Mouse (Mus musculus): ENCODE measurements at regions not wholly inside any gene's neighbourhood (a gene's known extent, or its start where the extent isn't known, plus 50 kb on each side); places are given as distances from the start of the nearest gene placed in this dataset.

DNA sequence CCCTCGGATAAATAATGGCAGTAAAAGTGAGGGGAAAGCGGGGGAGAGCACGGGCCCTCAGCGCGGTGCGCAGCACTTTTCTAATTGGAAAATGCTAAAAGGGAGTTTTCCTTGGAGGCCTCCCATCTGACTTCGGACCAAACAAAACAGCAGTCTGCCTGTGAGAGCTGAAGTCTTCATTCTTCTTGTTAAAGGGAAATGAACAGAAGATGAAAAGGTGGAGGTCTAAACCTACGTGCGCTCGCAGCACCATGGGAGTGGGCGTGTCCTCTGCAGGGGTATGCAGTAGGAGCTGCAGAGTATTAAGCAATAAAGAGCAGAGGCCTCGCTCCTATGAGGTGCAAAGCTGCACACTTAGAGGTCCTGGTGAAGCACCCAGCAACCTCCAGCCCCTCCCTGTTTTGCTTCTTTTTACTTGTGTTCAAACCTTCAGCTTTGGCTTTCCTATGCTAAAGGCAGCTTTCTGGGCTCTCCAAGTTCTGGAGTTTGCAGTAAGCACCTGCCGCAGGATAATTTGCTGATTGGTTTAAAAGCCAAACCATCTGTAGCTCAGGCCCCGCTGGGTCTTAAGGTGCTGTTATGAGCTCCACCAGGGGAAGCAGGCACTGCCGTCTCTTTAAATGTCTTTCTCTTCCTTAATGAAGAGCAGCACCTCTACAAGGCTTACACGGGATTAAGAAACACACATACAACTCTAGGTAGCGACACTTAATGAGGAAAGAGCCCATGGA is 253.9 kb upstream of the Runx1 start:
- 39% methylated on average over 17 of the region's 17 CpGs for WGBS
- no peak overlapping the region for H3K27ac ChIP-seq (ENCODE audit: low read length)
- no peak overlapping the region for H3K4me3 ChIP-seq (ENCODE audit: low read depth, low read length)

GRCm38 (mm10) chr16:93078909-93079308 is 253.0 kb upstream of the Runx1 start:
- Histone ChIP-seq H3K27ac (ENCODE audit: low read length) (no peak overlapping the region), H3K36me3 (ENCODE audit: insufficient read depth, low read length) (no peaks in the 10 kb centered on the region), H3K9me3 (ENCODE audit: low read length) (no peaks in the 10 kb centered on the region), H3K4me1 (ENCODE audit: insufficient read depth, low read depth, low read length) (no peaks in the 10 kb centered on the region), H3K27me3 (replicated peaks; ENCODE audit: insufficient read depth, low read length) (no peaks in the 10 kb centered on the region), H3K4me3 (ENCODE audit: low read depth, low read length) (no peak overlapping the region), H3K4me2 (replicated peaks; ENCODE audit: low read depth, low read length) (no peak overlapping the region), H3K9ac (replicated peaks; ENCODE audit: low read depth) (no peak overlapping the region)
- TF ChIP-seq CTCF (IDR thresholded peaks at IDR 0.05): no peak
- no peak for TF ChIP-seq EP300 (IDR thresholded peaks at IDR 0.05)
- DNase-seq (ENCODE audit: low spot score): no peak
- 68% methylated on average over 3 of the region's 3 CpGs for WGBS
- ATAC-seq: no peak

More for the DNA sequence above, 253.9 kb upstream of the Runx1 start:
- Histone ChIP-seq H3K4me1 (ENCODE audit: insufficient read depth, low read depth, low read length) (no peaks in the 10 kb centered on the region), H3K4me2 (replicated peaks; ENCODE audit: low read depth, low read length) (peak overlapping the region; percentile 40), H3K27me3 (replicated peaks; ENCODE audit: insufficient read depth, low read length) (no peaks in the 10 kb centered on the region), H3K9ac (replicated peaks; ENCODE audit: low read depth) (no peak overlapping the region), H3K36me3 (ENCODE audit: insufficient read depth, low read length) (no peaks in the 10 kb centered on the region), H3K9me3 (ENCODE audit: low read length) (no peaks in the 10 kb centered on the region)
- DNase-seq (ENCODE audit: low spot score) (peak; percentile 41), ATAC-seq (peak; percentile 52)
- no peak for TF ChIP-seq EP300 (IDR thresholded peaks at IDR 0.05)
- no peak for TF ChIP-seq CTCF (IDR thresholded peaks at IDR 0.05)

GRCm38 (mm10) chr16:93075488-93075887 is 249.5 kb upstream of the Runx1 start:
- DNase-seq (ENCODE audit: low spot score) (no peak), ATAC-seq (no peak)
- H3K4me3 ChIP-seq (ENCODE audit: low read depth, low read length): no peak overlapping the region
- H3K9me3 ChIP-seq (ENCODE audit: low read length): no peaks in the 10 kb centered on the region
- no peaks in the 10 kb centered on the region for H3K36me3 ChIP-seq (ENCODE audit: insufficient read depth, low read length)
- H3K9ac ChIP-seq (replicated peaks; ENCODE audit: low read depth): no peak overlapping the region
- H3K4me2 ChIP-seq (replicated peaks; ENCODE audit: low read depth, low read length): no peak overlapping the region
- H3K27ac ChIP-seq (ENCODE audit: low read length): no peak overlapping the region
- TF ChIP-seq EP300 (IDR thresholded peaks at IDR 0.05): no peak
- no peak for TF ChIP-seq CTCF (IDR thresholded peaks at IDR 0.05)
- no peaks in the 10 kb centered on the region for H3K27me3 ChIP-seq (replicated peaks; ENCODE audit: insufficient read depth, low read length)
- 85% methylated on average over 11 of the region's 11 CpGs for WGBS
- H3K4me1 ChIP-seq (ENCODE audit: insufficient read depth, low read depth, low read length): no peaks in the 10 kb centered on the region

- H3K27me3 ChIP-seq (replicated peaks; ENCODE audit: insufficient read depth, low read length): no peaks in the 10 kb centered on the region
- no peaks in the 10 kb centered on the region for H3K4me1 ChIP-seq (ENCODE audit: insufficient read depth, low read depth, low read length)
- no peaks in the 10 kb centered on the region for H3K36me3 ChIP-seq (ENCODE audit: insufficient read depth, low read length)
- no peak overlapping the region for H3K4me2 ChIP-seq (replicated peaks; ENCODE audit: low read depth, low read length)
- DNase-seq (ENCODE audit: low spot score): peak; percentile 61
- H3K27ac ChIP-seq (ENCODE audit: low read length): no peak overlapping the region
- 24% methylated on average over 6 of the region's 6 CpGs for WGBS
- no peak overlapping the region for H3K4me3 ChIP-seq (ENCODE audit: low read depth, low read length)
- peak; percentile 58 for ATAC-seq
- no peaks in the 10 kb centered on the region for H3K9me3 ChIP-seq (ENCODE audit: low read length)
- no peak overlapping the region for H3K9ac ChIP-seq (replicated peaks; ENCODE audit: low read depth)
- TF ChIP-seq CTCF (IDR thresholded peaks at IDR 0.05) (peak; percentile 20), EP300 (IDR thresholded peaks at IDR 0.05) (no peak)
These were observed 246.2 kb upstream of the Runx1 start for GRCm38 (mm10) chr16:93072156-93072555.

GRCm38 (mm10) chr16:93071726-93072125 is 245.8 kb upstream of the Runx1 start:
- H3K9me3 ChIP-seq (ENCODE audit: low read length): no peaks in the 10 kb centered on the region
- H3K36me3 ChIP-seq (ENCODE audit: insufficient read depth, low read length): no peaks in the 10 kb centered on the region
- no peak for DNase-seq (ENCODE audit: low spot score)
- H3K9ac ChIP-seq (replicated peaks; ENCODE audit: low read depth): no peak overlapping the region
- H3K27me3 ChIP-seq (replicated peaks; ENCODE audit: insufficient read depth, low read length): no peaks in the 10 kb centered on the region
- no peak for TF ChIP-seq CTCF (IDR thresholded peaks at IDR 0.05)
- 34% methylated on average over 6 of the region's 6 CpGs for WGBS
- no peak overlapping the region for H3K27ac ChIP-seq (ENCODE audit: low read length)
- no peak overlapping the region for H3K4me2 ChIP-seq (replicated peaks; ENCODE audit: low read depth, low read length)
- ATAC-seq: peak; percentile 28
- no peak overlapping the region for H3K4me3 ChIP-seq (ENCODE audit: low read depth, low read length)
- H3K4me1 ChIP-seq (ENCODE audit: insufficient read depth, low read depth, low read length): no peaks in the 10 kb centered on the region

DNA sequence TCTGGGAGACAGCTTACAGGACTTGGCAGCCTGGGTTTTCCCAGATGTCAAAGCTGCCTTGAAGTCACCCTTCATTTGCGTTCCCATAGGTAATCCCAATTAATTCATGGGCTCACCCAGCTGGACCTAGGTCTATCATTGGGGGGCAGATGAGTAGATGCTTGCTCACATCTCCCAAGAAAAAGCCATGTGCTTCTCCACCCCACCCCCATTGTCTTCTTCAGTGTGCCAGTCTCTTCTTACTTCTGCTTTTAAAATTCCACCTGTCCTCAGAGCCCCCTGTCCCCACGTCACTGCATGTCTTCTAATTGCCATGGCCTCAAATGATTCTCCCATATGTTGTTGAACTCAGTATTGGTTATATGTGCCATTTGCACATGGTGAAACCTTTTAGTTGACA is 240.9 kb upstream of the Runx1 start:
- Histone ChIP-seq H3K4me2 (replicated peaks; ENCODE audit: low read depth, low read length) (no peak overlapping the region), H3K27ac (ENCODE audit: low read length) (no peak overlapping the region), H3K9me3 (ENCODE audit: low read length) (no peaks in the 10 kb centered on the region), H3K4me3 (ENCODE audit: low read depth, low read length) (no peak overlapping the region), H3K9ac (replicated peaks; ENCODE audit: low read depth) (no peak overlapping the region), H3K36me3 (ENCODE audit: insufficient read depth, low read length) (no peaks in the 10 kb centered on the region), H3K4me1 (ENCODE audit: insufficient read depth, low read depth, low read length) (no peaks in the 10 kb centered on the region), H3K27me3 (replicated peaks; ENCODE audit: insufficient read depth, low read length) (no peaks in the 10 kb centered on the region)
- no peak for DNase-seq (ENCODE audit: low spot score)
- WGBS: 93% methylated on average over 2 of the region's 2 CpGs
- TF ChIP-seq CTCF (IDR thresholded peaks at IDR 0.05) (no peak), EP300 (IDR thresholded peaks at IDR 0.05) (no peak)
- no peak for ATAC-seq

All from lung, postnatal 0 days (tissue).